Mouse (Mus musculus): ENCODE data around the gene Hs3st2. TPM values are rescaled to one million over a fixed set of nuclear protein-coding genes. Genes with fewer than 3 reads are reported as not detected.
A peak's percentile ranks its signal among the peaks of the same experiment; 100 is the strongest.

The Hs3st2 gene
- polyA plus RNA-seq, 1 experiment from 2014 or later = not detected

- DNase-seq (ENCODE audit: low spot score) (no peak), ATAC-seq (no peak)
- WGBS = 49% methylated on average over 2 of the region's 2 CpGs
- Histone ChIP-seq H3K4me1 (ENCODE audit: insufficient read depth, low read depth, low read length) (no peaks in the 10 kb centered on the region), H3K4me3 (ENCODE audit: low read depth, low read length) (no peak overlapping the region), H3K27ac (ENCODE audit: low read length) (no peak overlapping the region), H3K36me3 (ENCODE audit: insufficient read depth, low read length) (no peaks in the 10 kb centered on the region), H3K9ac (replicated peaks; ENCODE audit: low read depth) (no peak overlapping the region), H3K4me2 (replicated peaks; ENCODE audit: low read depth, low read length) (no peak overlapping the region), H3K27me3 (replicated peaks; ENCODE audit: insufficient read depth, low read length) (no peaks in the 10 kb centered on the region), H3K9me3 (ENCODE audit: low read length) (no peaks in the 10 kb centered on the region)
- no peak for TF ChIP-seq CTCF (IDR thresholded peaks at IDR 0.05)
- no peak for TF ChIP-seq EP300 (IDR thresholded peaks at IDR 0.05)
These were observed 137.4 kb downstream of the Hs3st2 start for GRCm38 (mm10) chr7:121529023-121529422.

GRCm38 (mm10) chr7:121533639-121534038 lies 142.0 kb downstream of the Hs3st2 start:
- 88% methylated on average over 6 of the region's 6 CpGs for WGBS
- no peaks in the 10 kb centered on the region for H3K9me3 ChIP-seq (ENCODE audit: low read length)
- no peaks in the 10 kb centered on the region for H3K36me3 ChIP-seq (ENCODE audit: insufficient read depth, low read length)
- H3K4me1 ChIP-seq (ENCODE audit: insufficient read depth, low read depth, low read length) = no peaks in the 10 kb centered on the region
- no peak overlapping the region for H3K4me3 ChIP-seq (ENCODE audit: low read depth, low read length)
- TF ChIP-seq CTCF (IDR thresholded peaks at IDR 0.05) = no peak
- no peak for TF ChIP-seq EP300 (IDR thresholded peaks at IDR 0.05)
- H3K27ac ChIP-seq (ENCODE audit: low read length) = no peak overlapping the region
- H3K9ac ChIP-seq (replicated peaks; ENCODE audit: low read depth) = no peak overlapping the region
- ATAC-seq (no peak), DNase-seq (ENCODE audit: low spot score) (no peak)
- no peaks in the 10 kb centered on the region for H3K27me3 ChIP-seq (replicated peaks; ENCODE audit: insufficient read depth, low read length)
- no peak overlapping the region for H3K4me2 ChIP-seq (replicated peaks; ENCODE audit: low read depth, low read length)

- H3K36me3 ChIP-seq (ENCODE audit: insufficient read depth, low read length) = no peaks in the 10 kb centered on the region
- no peak for DNase-seq (ENCODE audit: low spot score)
- 76% methylated on average over 7 of the region's 7 CpGs for WGBS
- no peak overlapping the region for H3K4me2 ChIP-seq (replicated peaks; ENCODE audit: low read depth, low read length)
- TF ChIP-seq EP300 (IDR thresholded peaks at IDR 0.05) (no peak), CTCF (IDR thresholded peaks at IDR 0.05) (no peak)
- H3K9ac ChIP-seq (replicated peaks; ENCODE audit: low read depth) = no peak overlapping the region
- no peak overlapping the region for H3K4me3 ChIP-seq (ENCODE audit: low read depth, low read length)
- no peaks in the 10 kb centered on the region for H3K27me3 ChIP-seq (replicated peaks; ENCODE audit: insufficient read depth, low read length)
- no peak overlapping the region for H3K27ac ChIP-seq (ENCODE audit: low read length)
- ATAC-seq = no peak
- H3K9me3 ChIP-seq (ENCODE audit: low read length) = no peaks in the 10 kb centered on the region
- H3K4me1 ChIP-seq (ENCODE audit: insufficient read depth, low read depth, low read length) = no peaks in the 10 kb centered on the region
These were observed 142.7 kb downstream of the Hs3st2 start for GRCm38 (mm10) chr7:121534386-121534785.

GRCm38 (mm10) chr7:121535987-121536386 lies 144.3 kb downstream of the Hs3st2 start:
- H3K27ac ChIP-seq (ENCODE audit: low read length) = no peak overlapping the region
- H3K4me1 ChIP-seq (ENCODE audit: insufficient read depth, low read depth, low read length) = no peaks in the 10 kb centered on the region
- H3K4me2 ChIP-seq (replicated peaks; ENCODE audit: low read depth, low read length) = no peak overlapping the region
- H3K9me3 ChIP-seq (ENCODE audit: low read length) = no peaks in the 10 kb centered on the region
- DNase-seq (ENCODE audit: low spot score) = no peak
- ATAC-seq = no peak
- no peak overlapping the region for H3K9ac ChIP-seq (replicated peaks; ENCODE audit: low read depth)
- H3K4me3 ChIP-seq (ENCODE audit: low read depth, low read length) = no peak overlapping the region
- H3K27me3 ChIP-seq (replicated peaks; ENCODE audit: insufficient read depth, low read length) = no peaks in the 10 kb centered on the region
- H3K36me3 ChIP-seq (ENCODE audit: insufficient read depth, low read length) = no peaks in the 10 kb centered on the region
- 43% methylated on average over 4 of the region's 4 CpGs for WGBS
- TF ChIP-seq CTCF (IDR thresholded peaks at IDR 0.05) (no peak), EP300 (IDR thresholded peaks at IDR 0.05) (no peak)

GRCm38 (mm10) chr7:121539405-121540275 lies 148.0 kb downstream of the Hs3st2 start:
- DNase-seq (ENCODE audit: low spot score) (no peak), ATAC-seq (no peak)
- no peak overlapping the region for H3K4me2 ChIP-seq (replicated peaks; ENCODE audit: low read depth, low read length)
- TF ChIP-seq EP300 (IDR thresholded peaks at IDR 0.05) (no peak), CTCF (IDR thresholded peaks at IDR 0.05) (peak; percentile 46)
- H3K4me3 ChIP-seq (ENCODE audit: low read depth, low read length) = no peak overlapping the region
- no peak overlapping the region for H3K9ac ChIP-seq (replicated peaks; ENCODE audit: low read depth)
- H3K27ac ChIP-seq (ENCODE audit: low read length) = no peak overlapping the region
- H3K4me1 ChIP-seq (ENCODE audit: insufficient read depth, low read depth, low read length) = no peaks in the 10 kb centered on the region
- no peaks in the 10 kb centered on the region for H3K36me3 ChIP-seq (ENCODE audit: insufficient read depth, low read length)
- no peaks in the 10 kb centered on the region for H3K9me3 ChIP-seq (ENCODE audit: low read length)
- 40% methylated on average over 19 of the region's 19 CpGs for WGBS
- no peaks in the 10 kb centered on the region for H3K27me3 ChIP-seq (replicated peaks; ENCODE audit: insufficient read depth, low read length)

- H3K27ac ChIP-seq (ENCODE audit: low read length) = no peak overlapping the region
- no peaks in the 10 kb centered on the region for H3K4me1 ChIP-seq (ENCODE audit: insufficient read depth, low read depth, low read length)
- no peaks in the 10 kb centered on the region for H3K36me3 ChIP-seq (ENCODE audit: insufficient read depth, low read length)
- no peaks in the 10 kb centered on the region for H3K27me3 ChIP-seq (replicated peaks; ENCODE audit: insufficient read depth, low read length)
- no peak overlapping the region for H3K4me3 ChIP-seq (ENCODE audit: low read depth, low read length)
- 32% methylated on average over 2 of the region's 2 CpGs for WGBS
- ATAC-seq = no peak
- TF ChIP-seq EP300 (IDR thresholded peaks at IDR 0.05) = no peak
- 0 out of 2 replicates have a peak, but pooled peaks have one; percentile 14 for TF ChIP-seq CTCF (IDR thresholded peaks at IDR 0.05)
- DNase-seq (ENCODE audit: low spot score) = no peak
- no peak overlapping the region for H3K4me2 ChIP-seq (replicated peaks; ENCODE audit: low read depth, low read length)
- H3K9me3 ChIP-seq (ENCODE audit: low read length) = no peaks in the 10 kb centered on the region
- no peak overlapping the region for H3K9ac ChIP-seq (replicated peaks; ENCODE audit: low read depth)
These were observed 150.8 kb downstream of the Hs3st2 start for GRCm38 (mm10) chr7:121542458-121542857.

Measured in lung, postnatal 0 days (tissue).